Mouse (Mus musculus) megakaryocyte, adult 5-6 weeks (primary cell): ENCODE measurements around the gene Atm. TPM values are rescaled to one million over a fixed set of nuclear protein-coding genes. Genes with fewer than 3 reads are reported as not detected.

Source experiments
- ATAC-seq: 2 replicates; pipeline ENCODE4 v1.8.0; 2016; ENCODE audit warnings: mild to moderate bottlenecking, inconsistent platforms; ENCODE audit not compliant: poor library complexity, severe bottlenecking
- total RNA-seq, 2 experiments: library from RNA; stranded (forward) in 1 of 2; stranded (reverse) in 1 of 2; fragments of 153-499, 151-499 nt in 1 of 2; fragments of 221-1000, 200-1000 nt in 1 of 2; gene quantifications; 2 replicates each; pipeline versions ENCODE4 v1.2.3 to v1.2.4; 2015 to 2017

The Atm gene
- total RNA-seq, 2 experiments from 2014 or later, result 15.2 to 17.8 TPM

- ATAC-seq, result no peak
Measured at GRCm38 (mm10) chr9:53409427-53409826, 127.1 kb downstream of the Atm start.

GRCm38 (mm10) chr9:53408953-53409361 lies 127.6 kb downstream of the Atm start:
- ATAC-seq, result no peak

GRCm38 (mm10) chr9:53408548-53408947 lies 128.0 kb downstream of the Atm start:
- ATAC-seq, result no peak

- ATAC-seq, result peak; percentile 98
Measured at GRCm38 (mm10) chr9:53404753-53405722, 131.5 kb downstream of the Atm start.

- ATAC-seq, result no peak
Measured at GRCm38 (mm10) chr9:53404050-53404752, 132.3 kb downstream of the Atm start.

- no peak for ATAC-seq
Measured at GRCm38 (mm10) chr9:53402991-53403390, 133.5 kb downstream of the Atm start.

GRCm38 (mm10) chr9:53402291-53402711 lies 134.2 kb downstream of the Atm start, which contains the start of gene 4930550C14Rik:
Gene 4930550C14Rik, plus strand, starts transcription at chr9:53402325.
- ATAC-seq, result no peak

- no peak for ATAC-seq
Measured at GRCm38 (mm10) chr9:53401146-53401545, 135.4 kb downstream of the Atm start.

- ATAC-seq, result no peak
Measured at GRCm38 (mm10) chr9:53400696-53401095, 135.8 kb downstream of the Atm start.

- no peak for ATAC-seq
Measured at GRCm38 (mm10) chr9:53399537-53399936, 137.0 kb downstream of the Atm start.

- ATAC-seq, result peak; percentile 95
Measured at GRCm38 (mm10) chr9:53398388-53398700, 138.2 kb downstream of the Atm start.

- no peak for ATAC-seq
Measured at GRCm38 (mm10) chr9:53397685-53398387, 138.7 kb downstream of the Atm start.

- ATAC-seq, result no peak
Measured at GRCm38 (mm10) chr9:53390136-53390535, 146.4 kb downstream of the Atm start.

Other genes starting within 250 kb of the Atm start
- not detected in 2 replicates for gene Exph5, start 235.1 kb downstream of the Atm start, total RNA-seq (2015)
- gene Exph5, start 235.1 kb downstream of the Atm start, total RNA-seq (2017), result 0.11 TPM in 1 of 2 replicates, not detected in the other
- 3.9 and 4.0 TPM in 2 replicates for gene Kdelc2, start 152.7 kb downstream of the Atm start, total RNA-seq (2015)
- 4.2 and 4.6 TPM in 2 replicates for gene Kdelc2, start 152.7 kb downstream of the Atm start, total RNA-seq (2017)
- not detected in 2 replicates for gene 4930550C14Rik, start 134.4 kb downstream of the Atm start, total RNA-seq (2015)
- gene 4930550C14Rik, start 134.4 kb downstream of the Atm start, total RNA-seq (2017), result 0.18 TPM in 1 of 2 replicates, not detected in the other
- 19.8 and 20.8 TPM in 2 replicates for gene Npat, start 307 bp upstream of the Atm start, total RNA-seq (2015)
- 17.4 and 18.1 TPM in 2 replicates for gene Npat, start 307 bp upstream of the Atm start, total RNA-seq (2017)
- gene Acat1, start 73.6 kb upstream of the Atm start, total RNA-seq (2015), result 66.1 and 78.8 TPM in 2 replicates
- gene Acat1, start 73.6 kb upstream of the Atm start, total RNA-seq (2017), result 50.8 and 62.4 TPM in 2 replicates
- 16.2 and 20.7 TPM in 2 replicates for gene Cul5, start 133.3 kb upstream of the Atm start, total RNA-seq (2015)
- gene Cul5, start 133.3 kb upstream of the Atm start, total RNA-seq (2017), result 40.8 and 42.4 TPM in 2 replicates
- gene Rab39, start 169.5 kb upstream of the Atm start, total RNA-seq (2015), result 2.3 and 5.2 TPM in 2 replicates
- gene Rab39, start 169.5 kb upstream of the Atm start, total RNA-seq (2017), result 3.6 and 3.7 TPM in 2 replicates
- gene Slc35f2, start 234.8 kb upstream of the Atm start, total RNA-seq (2015), result 0.11 and 0.25 TPM in 2 replicates
- gene Slc35f2, start 234.8 kb upstream of the Atm start, total RNA-seq (2017), result 0.07 and 0.28 TPM in 2 replicates